Mouse (Mus musculus) right cerebral cortex, postnatal 4 days (tissue): ENCODE results near the gene Arl11.
A peak's percentile ranks its signal among the peaks of the same experiment; 100 is the strongest.
"Not testable (repeated sequence)": the region's sequence is repeated elsewhere in the genome, so short reads cannot be mapped to it uniquely, and the experiment has no call there.

Experiments used
- DNase-seq: peaks from one replicate; pipeline ENCODE4 v3.0.0-alpha.2; 2022

Gene Arl11

DNA sequence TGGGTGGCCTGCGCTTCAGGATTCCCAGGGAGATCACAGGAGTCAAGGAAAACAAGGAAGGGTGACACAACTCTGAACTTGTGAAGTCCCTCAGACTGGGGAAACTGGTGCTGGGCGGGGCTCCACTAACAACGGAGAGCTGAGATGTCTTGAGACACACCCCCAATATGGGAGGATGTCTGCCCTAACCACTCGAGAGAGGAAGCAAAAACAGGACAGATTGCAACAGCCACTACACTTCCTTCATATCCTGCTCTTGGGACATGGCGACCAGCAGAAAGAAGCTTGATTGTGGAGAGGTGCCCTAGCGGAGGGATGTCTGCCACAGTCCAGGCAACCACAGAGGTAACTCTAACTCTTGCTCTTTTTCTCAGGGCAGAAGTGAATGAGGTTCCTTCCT, at the start of gene Arl11:
TSS of gene Arl11 (plus strand) at position 161 of the 400 bp plus-strand sequence.
- no peak for DNase-seq

DNA sequence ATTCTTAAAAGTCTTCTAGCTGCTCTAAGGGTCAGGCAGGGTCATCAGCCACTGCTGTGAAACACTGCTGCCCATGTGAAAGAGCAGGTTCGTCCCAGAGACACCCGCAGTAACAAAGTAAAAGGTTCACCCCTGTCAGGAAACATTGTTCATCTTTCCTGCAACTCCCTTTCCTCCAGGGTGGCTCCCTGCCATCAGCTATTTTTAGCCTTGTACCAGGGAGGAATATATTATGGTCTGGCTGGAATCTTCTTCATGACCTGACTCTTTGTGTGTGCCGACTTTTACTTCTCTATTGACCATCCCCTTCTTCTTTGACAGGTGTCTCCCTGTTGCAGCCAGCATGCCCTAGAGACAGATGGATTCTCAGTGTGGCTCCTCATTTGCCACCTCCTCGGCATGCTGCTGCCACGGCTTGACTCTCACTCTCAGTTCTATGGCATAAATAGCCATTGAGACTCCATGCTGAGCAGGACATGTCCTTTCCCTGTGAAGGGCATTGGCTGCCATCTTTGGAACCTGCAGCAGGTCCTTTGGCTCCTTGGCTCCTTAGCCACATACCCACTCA, 41.6 kb upstream of the Arl11 start:
- DNase-seq: no peak

DNA sequence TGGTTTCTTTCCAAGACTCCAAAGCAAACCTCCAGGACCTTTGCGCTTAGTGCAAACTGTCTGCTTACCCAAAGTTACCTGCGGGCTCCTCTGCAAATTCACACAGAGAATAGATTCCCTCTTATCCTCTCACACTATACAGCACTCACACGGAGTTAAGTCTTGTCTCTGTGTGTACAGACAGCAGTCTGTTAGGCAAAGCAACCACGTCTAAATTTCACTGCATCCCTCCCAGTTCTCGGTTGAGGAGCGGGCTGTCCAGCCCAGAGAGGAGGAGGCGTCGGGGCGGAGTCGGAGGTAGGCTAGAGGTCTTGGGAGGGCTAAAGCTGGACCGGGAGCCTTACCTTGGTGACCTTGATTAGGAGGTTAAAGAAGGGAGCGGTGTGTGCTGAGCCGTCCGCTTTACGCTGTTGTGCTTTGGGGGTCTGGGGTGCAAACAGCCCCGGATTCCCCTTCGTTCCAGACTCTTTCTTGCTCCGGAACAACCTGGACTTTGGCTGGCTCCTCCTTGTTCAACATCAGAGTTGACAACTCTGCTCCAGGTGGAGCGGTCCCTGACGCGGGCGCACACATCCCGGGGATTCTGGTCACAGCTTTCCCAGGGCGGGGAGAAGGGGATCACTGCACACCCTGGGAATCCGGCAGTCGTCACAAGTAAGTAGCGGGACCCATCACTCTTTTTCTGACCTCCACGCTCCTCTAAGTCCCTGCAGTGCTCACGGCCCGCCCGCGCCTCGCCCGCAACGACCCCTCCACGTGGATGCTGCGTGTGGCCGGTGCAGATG, 34.9 kb upstream of the Arl11 start:
- DNase-seq: no peak

DNA sequence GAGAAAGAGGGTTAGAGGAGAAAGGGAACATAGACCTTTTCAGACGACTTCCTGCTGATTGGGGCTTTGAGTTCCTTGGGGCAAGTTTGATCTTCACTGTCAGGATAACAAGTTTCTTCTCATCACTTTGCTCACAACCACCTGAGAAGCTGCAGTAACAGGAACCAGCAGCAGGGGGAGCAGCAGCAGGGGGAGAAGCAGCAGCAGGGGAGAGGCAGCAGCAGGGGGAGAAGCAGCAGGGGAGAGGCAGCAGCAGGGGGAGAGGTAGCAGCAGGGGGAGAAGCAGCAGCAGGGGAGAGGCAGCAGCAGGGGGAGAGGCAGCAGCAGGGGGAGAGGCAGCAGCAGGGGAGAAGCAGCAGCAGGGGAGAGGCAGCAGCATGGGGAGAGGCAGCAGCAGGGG, 32.3 kb upstream of the Arl11 start:
- DNase-seq: peak; percentile 53

DNA sequence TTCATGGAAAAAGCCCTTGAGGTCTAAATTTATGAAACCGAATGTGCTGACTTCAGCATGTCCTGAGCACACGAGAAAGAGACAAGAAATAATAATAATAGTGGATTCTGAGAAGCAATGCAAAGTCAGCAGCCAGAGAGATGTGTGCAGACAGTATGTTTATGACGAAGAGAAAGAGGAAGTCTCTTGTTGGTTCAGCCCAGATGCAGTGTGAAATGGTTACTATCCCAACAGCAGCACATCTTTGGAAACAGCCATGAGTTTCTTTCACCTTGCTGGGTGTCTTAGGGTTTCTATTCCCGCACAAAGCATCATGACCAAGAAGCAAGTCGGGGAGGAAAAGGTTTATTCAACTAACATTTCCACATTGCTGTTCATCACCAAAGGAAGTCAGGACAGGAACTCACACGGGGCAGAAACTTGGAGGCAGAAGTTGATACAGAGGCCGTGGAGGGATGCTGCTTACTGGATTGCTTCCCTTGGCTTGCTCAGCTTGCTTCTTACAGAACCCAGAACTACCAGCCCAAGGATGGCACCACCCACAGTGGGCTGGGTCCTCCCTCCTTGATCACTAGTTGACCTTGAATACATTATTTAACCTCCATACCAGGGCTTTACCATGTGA, 30.8 kb upstream of the Arl11 start:
- DNase-seq: no peak

DNA sequence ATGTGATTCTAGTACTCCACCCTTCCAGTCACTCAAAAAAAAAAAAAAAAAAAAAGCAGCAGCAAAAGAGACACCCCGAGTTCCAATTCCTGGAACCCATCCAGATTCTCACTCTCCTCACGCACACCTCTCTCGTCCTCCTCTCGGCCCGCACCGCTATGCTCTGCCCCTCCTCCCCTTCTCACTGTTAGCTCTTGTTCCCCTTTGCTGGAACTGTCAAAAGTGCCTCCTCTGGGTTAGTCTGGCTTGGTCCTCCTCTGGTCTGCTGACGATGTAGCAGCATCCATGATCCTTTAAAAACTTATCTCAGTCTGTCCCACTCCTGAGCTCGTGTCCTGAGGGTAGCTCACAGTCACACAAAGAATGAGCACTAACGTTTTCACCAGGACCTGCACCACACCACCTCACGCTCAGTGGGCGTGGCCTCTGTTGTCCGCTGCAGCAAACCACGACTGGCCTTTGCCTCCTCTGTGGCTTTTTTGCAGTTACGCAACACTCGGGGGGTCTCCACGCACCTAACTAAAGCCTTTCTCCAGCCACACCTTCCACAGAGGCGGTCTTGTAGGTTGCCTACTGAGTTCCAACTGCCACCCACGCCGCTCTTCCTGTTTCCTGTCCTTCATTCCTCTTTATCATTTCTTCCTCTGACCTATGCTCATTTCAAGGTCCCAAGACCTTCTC, 20.8 kb upstream of the Arl11 start:
- DNase-seq: no peak

DNA sequence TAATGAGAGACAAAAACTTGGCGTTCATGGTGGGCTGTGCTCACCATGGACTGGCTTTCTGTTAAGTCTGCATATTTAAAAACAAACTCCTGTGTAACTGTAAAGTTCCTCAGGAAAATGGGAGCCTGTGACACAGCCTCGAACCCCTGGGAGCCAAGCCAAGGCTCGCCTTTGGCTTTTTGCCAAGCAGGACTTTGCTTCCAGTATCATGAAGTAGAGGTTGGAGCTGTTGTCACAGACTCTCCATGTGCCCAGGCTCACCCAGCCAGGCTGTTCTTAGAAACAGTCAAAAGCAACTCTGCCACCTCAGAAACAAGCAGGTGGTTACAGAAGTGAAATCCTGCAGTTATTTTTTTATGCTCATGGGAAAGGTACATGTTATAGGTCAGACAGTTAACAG, 18.9 kb upstream of the Arl11 start:
- no peak for DNase-seq

DNA sequence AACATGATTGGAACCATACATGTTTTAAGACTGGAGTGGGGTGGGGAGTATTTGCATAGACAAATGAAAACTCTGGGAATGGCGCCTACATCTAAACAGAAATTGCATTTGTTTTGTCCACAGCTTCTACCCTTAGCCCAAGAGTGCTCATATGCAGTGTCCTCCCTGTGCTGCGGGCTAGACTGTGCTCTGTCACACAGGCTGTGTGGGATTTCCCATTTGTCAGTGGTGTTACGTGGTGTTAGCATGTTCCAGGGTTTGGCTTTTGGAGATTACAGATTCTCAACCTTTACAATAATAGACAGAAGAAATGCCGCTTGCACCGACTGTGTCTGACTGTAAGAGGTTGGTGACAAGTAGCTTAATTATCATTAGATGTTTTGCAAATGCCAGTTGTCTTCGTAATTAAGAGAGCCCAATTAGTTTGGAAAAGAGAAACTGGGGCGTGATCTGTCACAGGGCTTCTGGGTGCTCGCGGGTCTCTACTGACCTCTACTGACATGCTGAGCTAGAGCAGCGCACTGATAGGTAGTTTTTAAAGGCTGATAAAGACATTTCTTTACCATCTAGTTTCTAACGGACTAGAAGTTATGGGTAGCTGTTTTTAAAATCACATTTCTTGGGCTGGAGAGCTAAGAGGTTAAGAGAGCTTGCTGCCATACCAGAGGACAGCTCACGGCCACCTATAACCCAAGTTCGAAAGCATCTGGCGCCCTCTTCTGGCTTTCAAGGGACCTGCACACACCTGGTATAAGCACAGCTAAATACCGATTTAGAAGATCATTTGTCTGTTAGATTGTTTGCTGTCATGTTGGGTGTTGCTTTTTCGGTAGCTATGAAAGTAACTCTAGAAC, 15.4 kb upstream of the Arl11 start:
- DNase-seq: peak; percentile 51

DNA sequence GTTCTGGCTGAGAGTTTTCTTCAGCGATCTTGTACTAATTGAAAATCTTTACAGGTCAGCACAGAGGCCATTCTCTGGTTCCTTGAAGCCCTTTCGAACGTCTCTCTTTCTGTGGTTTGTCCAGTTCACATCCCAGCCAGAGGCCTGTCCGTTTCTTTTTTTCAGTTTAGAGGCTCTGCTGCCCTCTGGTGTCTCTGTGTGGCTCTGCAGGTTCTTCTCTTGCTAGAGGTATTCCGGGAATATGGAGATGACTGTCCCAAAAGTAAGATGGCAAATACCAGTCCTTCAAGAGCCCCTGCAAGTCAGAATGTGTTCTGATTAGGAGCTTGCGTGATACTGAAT, 14.8 kb upstream of the Arl11 start:
- DNase-seq: peak; percentile 62

DNA sequence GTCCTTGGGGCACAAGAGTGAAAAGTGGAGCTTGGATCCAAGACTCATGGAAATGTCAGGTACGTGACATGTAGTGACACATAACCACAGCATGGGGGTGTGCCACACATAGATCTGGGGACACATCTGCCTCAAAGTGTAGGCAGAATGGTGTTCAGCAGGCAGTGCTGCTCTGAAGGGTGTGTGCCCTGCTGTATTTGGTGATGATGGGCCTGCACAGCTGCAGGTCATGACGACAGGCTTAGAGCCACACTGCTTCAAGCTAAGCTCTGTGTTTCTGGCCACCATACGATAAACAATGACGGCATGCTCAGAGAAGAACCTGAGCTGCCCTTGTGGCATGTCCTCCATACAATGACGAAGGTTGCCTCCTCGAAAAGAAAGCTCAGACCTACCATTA, 9.7 kb upstream of the Arl11 start:
- no peak for DNase-seq

DNA sequence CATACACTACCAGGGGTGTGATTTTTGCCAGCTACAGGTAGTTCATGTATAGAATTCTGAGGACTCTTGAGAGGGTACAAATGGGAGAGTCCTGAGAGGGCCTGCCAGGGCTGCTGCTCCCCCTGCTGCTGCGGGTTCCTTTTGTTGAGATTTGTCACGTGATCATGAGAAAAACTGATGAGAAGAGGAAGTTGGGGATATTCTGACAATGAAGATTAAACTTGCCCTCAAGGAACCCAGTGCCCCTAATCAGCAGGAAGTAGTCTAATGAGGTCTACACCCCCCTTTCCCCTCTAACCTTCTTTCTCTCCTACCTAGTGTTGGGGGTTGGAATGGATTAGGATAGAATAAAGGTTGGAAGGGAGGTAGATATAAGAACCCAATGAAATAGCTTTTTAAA, 8.2 kb upstream of the Arl11 start:
- DNase-seq: no peak

DNA sequence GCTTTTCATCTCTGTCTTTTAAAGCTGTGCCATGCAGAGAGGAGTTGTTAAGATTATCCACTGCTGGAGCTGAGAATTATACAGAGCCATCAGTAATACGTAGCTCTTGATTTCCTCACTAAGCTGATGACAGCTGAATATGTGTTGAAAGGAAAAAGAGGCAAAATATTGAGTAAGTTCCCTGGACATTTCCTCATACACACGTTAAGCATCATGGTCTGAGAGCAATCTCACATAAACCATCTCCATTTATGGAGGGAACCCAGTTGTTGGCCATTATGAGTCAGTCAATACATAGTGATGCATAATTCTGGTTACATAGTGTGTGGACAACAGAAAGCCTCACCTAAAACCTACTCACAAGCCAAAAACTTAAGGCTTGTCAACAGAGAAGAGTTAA, 7.1 kb upstream of the Arl11 start:
- DNase-seq: no peak

DNA sequence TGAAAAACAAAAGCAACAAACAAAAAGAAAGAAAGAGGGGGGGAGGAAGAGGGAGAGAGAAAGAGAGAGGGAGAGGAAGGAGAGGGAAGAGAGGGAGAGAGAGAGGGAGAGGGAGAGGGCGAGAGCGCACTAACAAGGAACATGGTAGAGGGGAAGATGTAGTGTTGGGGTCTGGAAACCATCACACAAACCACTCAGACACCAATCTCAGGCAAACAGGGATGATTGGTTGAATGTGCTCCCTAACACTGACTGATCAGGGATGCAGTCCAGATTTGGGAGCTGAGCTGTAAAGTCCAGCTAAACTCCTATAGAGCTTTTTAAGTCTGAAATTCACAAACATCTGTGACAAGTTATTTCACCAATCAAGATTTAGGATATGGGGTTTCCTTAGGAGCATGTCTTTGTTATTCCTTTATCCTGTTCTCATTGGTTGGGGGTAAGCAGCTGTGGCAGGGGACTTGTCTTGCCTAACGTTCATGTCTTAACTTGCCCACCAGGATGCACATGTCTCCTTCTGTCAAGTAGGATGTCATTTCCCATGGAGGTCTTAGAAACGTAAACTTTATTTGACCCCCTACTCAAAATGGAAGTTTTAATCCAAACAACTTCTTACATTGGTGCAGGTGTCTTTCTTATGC, 5.5 kb upstream of the Arl11 start:
- DNase-seq: no peak

DNA sequence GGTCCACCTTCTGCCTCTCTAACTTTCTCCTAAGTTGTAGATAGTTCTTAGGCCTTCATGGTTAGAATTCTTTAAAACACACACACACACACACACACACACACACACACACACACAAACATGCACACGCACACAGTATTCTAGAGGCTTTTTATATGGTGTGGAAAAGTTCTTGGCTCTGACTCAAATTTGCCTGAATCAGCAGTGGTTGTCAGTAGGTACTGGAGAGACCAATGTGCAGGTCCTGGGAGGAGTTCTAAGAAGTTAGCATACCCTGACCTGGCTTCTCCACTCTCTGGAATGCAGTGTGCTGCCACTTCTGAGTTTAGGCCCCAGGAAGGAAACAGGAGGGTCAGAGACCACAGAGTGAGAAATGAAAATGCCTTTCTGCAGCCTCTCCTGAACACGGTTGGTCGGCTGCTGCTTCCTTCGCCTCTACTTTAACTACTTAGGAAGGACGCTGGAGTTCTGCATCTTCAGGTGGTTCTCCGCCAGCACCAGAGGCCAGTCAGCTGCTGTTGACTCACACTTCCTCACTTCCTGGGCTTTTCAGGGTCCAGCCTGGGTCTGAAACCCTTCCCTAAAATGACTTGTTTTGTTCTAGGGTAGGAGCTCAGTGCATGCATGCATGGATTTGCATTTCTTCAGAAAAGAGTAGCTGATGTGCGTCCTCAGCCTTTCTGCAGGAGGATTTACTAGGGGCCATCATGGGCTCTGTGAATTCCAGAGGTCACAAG, 651 bp downstream of the Arl11 start:
- DNase-seq: no peak

DNA sequence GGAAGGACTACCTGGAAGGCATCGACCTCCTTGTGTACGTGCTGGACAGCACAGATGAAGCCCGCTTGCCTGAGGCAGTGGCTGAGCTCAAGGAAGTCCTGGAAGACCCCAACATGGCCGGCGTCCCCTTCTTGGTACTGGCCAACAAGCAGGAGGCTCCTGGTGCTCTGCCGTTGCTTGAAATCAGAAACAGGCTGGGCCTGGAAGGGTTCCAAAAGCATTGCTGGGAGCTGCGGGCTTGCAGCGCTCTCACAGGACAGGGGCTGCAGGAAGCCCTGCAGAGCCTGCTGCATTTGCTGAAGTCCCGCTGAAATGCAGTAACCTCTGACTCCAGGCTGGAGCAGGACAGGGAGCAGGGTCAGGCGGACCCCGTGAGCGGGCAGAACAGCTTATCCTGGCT, 1.4 kb downstream of the Arl11 start:
- DNase-seq: peak; percentile 20

DNA sequence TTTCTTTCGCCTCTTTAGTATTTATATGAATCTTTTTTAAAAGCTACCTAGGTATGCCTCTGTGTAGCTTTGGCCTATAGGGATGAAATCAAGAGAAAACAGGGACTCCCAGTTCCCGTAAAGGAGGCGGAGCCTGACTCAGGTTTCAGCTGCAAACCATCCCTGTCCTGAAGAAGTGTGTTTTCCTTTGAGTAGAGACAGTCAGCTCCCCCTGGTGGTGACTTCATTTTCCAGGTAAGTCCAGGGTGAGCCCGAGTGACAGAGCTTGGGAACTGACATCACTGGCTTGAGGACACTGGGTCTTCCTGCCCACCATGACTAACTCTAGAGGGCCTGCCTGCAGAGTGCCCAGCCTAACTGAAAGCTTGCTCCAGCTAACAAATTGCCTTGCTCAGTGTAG, 7.3 kb downstream of the Arl11 start:
- peak; percentile 35 for DNase-seq

DNA sequence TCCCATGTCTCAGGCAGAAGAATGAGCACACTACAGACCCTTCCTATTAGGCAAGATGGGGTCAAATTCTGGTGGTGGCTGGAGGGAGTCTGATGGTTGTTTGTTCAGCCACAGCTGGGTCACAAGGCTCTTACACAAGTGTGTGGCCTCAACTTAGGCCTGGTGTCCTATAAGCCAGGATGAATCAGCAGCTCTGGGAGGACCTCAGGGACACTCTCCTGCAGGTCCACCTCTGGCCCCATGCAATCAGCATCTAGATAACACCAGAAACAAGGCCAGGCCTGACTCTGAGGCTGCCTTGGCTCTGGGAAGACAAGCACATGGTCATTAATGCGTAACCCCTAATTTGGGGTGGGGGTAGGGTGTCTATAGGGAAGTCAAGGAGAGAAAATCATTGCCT, 11.2 kb downstream of the Arl11 start:
- no peak for DNase-seq

DNA sequence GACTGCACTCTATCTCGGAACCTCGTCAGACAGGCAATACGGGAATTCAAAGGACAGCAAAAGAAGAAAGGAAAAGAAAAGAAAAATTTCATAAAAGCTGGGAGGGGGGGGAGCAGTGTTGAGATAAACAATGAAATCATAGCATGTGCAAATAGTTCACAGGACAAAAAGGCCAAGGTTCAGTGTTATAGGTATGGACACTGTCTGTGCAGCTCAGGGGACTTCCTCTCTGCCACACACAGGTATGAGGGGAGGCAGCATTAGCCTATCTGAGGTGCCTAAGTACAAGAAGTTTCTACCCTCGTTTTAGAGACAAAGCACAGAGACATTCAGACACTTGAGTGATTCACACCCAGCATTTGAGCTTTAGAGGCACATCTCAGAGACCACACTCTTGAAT, 11.6 kb downstream of the Arl11 start:
- DNase-seq: no peak

DNA sequence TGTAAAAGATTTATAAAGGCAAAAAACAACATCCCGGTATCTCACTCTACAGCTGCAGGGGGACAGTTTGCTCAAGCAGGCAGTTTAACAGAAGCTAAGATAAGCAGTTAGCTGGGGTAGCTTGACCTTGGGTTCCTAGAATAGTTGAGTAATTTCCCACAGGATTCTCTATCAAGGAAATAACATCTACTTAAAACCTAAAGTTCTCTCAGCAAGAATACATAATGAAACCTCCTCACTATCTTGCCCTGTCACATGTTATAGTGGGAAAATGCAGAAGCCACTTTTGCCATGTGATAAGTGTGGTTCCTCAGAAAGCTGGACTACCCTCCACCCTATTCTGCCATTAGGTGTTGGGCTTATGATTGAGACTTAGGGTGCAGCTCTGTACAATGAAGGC, 13.2 kb downstream of the Arl11 start:
- DNase-seq: no peak

DNA sequence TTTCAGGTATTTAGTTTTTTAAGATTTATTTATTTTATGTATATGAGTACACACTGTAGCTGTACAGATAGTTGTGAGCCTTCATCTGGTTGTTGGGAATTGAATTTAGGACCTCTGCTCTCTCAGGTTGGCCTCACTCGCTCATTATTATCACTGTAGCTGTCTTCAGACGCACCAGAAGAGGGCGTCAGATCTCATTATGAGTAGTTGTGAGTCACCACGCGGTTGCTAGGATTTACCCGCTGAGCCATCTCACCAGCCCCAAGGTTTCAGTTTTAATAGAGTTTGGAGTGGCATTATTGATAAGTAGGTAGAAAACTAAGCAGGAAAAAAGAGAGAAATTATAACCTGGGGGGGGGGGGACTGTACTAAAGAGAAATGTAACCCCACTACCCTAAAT, 17.5 kb downstream of the Arl11 start:
- not testable (repeated sequence) for DNase-seq

DNA sequence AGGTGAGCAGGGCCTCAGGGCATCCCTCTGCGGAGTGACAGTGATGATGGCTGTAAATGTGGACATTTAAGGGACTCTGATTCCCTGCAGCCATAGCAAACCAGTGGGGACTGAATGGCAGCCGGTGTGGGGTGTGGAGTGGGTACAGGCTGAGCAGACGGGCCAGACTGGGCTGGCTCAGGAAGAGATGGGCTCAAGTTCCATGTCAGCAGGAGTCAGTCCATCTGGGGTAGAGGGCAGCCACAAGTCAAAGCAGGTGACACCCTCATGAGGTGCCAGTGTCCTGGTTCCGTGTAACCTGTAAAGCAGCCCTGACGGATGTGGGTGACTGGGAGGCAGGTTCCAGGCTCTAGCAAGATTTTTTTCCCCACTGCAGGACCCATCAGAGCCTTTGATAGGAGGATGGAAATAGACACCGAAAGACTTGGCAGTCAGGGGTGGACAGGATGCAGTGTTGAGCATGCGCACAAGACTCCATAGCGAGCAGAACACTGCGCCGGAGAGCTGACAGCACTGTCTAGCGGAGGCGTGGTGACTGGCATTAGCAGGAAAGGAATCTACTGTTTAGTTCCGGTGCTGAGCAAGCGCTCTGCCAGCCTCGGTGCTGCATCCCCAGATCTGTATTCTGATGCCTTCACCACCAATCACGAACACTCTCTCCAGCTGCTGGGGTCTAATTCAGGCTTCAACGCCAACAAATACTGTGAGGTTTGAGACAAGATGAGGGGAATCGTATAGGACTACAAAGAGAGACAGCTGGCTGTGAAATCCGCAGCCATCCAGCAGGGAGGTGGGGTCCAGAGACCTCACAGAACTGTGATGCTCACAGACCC, 18.3 kb downstream of the Arl11 start:
- DNase-seq: peak; percentile 74
